Mouse (Mus musculus) liver, embryonic 15.5 days (tissue): ENCODE results near the gene Copz1. TPM values are rescaled to one million over a fixed set of nuclear protein-coding genes. Genes with fewer than 3 reads are reported as not detected.

Source experiments
- ATAC-seq: fragments of 200-750 bp; cut with Nextera tagmentation; 2 replicates; pipeline ENCODE4 v1.8.0; 2017; ENCODE audit warnings: moderate number of reproducible peaks, mild to moderate bottlenecking, moderate library complexity; ENCODE audit not compliant: insufficient read depth
- H3K27ac ChIP-seq: fragments of 300-500 bp; sonication (generic); replicated peaks from 2 replicates; pipeline ENCODE4 v1.5.1; 2015; ENCODE audit warnings: mild to moderate bottlenecking, inconsistent platforms
- H3K27me3 ChIP-seq: fragments of 300-500 bp; sonication (generic); 2 replicates; pipeline ENCODE4 v1.6.1; 2015; ENCODE audit warnings: mild to moderate bottlenecking, inconsistent platforms
- H3K36me3 ChIP-seq: fragments of 300-500 bp; sonication (generic); replicated peaks from 2 replicates; pipeline ENCODE4 v1.6.1; 2015; ENCODE audit warnings: moderate library complexity, mild to moderate bottlenecking, inconsistent platforms
- H3K4me1 ChIP-seq: fragments of 300-500 bp; sonication (generic); replicated peaks from 2 replicates; pipeline ENCODE4 v1.6.1; 2015; ENCODE audit warnings: inconsistent platforms
- H3K4me2 ChIP-seq: fragments of 300-500 bp; sonication (generic); 2 replicates; pipeline ENCODE4 v1.6.1; 2015; ENCODE audit warnings: moderate library complexity, mild to moderate bottlenecking, inconsistent platforms
- H3K4me3 ChIP-seq: fragments of 300-500 bp; sonication (generic); replicated peaks from 2 replicates; pipeline ENCODE4 v1.5.1; 2015; ENCODE audit warnings: mild to moderate bottlenecking, inconsistent platforms
- H3K9ac ChIP-seq: fragments of 300-500 bp; sonication (generic); 2 replicates; pipeline ENCODE4 v1.6.1; 2015; ENCODE audit warnings: moderate library complexity, mild to moderate bottlenecking, inconsistent platforms
- H3K9me3 ChIP-seq: fragments of 300-500 bp; sonication (generic); replicated peaks from 2 replicates; pipeline ENCODE4 v1.6.1; 2016; ENCODE audit warnings: inconsistent platforms
- WGBS: fragments of 180-500 bp; shearing (Covaris S2); methylation state at CpG from one replicate; pipeline ENCODE4 v1.1.7; 2015; ENCODE audit warnings: mixed read lengths; ENCODE audit not compliant: insufficient replicate concordance; 5-methylcytosine and 5-hydroxymethylcytosine counted together
- polyA plus RNA-seq: library from polyadenylated mRNA; unstranded; fragments of >200 nt; fragmentation: Nextera tagmentation; extraction: Ambion mirVana; gene quantifications from 2 replicates; pipeline ENCODE4 v1.2.1, GENCODE M21; 2015

The Copz1 gene
- polyA plus RNA-seq, 1 experiment from 2014 or later = 196 TPM

GRCm38 (mm10) chr15:103333081-103333615, 60.6 kb downstream of the Copz1 start:
- Histone ChIP-seq H3K27me3 (peaks cover 6% of the 10 kb centered on the region), H3K4me2 (peak overlapping the region; percentile 54), H3K27ac (peak overlapping the region; percentile 67; the same call in 1 of the 2 replicates), H3K9ac (no peak overlapping the region), H3K4me3 (peak overlapping the region; percentile 32), H3K36me3 (no peaks in the 10 kb centered on the region), H3K4me1 (peaks cover 29% of the 10 kb centered on the region), H3K9me3 (no peaks in the 10 kb centered on the region)
- peak; percentile 38 for ATAC-seq
- WGBS = 54% methylated on average over 5 of the region's 5 CpGs

DNA sequence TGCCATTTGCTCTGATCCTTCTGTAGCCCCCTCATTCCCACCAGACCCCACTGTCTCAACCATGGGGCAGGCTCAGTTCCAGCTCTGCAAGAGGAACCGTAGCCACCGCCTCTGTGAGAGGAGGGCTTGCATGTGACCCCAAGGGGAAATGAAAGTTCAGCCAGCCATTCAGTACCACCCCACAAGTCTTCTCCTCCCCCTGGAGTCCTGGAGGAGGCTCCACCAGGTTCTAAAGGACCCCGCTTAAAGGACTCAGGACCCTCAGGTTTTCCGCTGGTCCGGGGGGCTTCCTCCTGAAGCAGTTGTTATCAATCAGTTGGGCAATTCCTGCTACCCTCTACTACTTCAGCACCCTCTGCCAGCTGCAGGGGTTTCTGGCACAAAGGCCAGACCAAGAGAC, 61.2 kb downstream of the Copz1 start:
- H3K27ac ChIP-seq = peak overlapping the region; percentile 67

DNA sequence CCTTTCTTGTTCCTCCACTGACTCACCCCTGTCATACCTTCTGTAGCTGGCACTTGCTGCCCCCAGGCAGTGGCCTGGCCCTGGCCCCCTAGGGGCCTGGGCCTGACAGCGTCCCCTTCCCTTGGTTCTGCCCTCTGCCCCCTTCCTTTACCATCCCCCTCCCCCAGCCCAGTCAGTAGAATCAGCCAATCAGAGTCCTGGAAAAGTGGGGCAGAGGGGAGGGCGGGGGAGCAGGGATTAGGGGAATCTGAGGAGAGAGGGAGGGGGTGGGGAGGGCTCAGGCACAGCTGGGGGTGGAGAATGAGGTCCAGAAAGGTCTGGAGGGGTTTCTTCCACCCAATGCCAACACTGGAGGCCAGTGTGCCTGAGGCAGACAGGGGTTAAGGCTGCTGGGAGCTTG, 61.7 kb downstream of the Copz1 start:
- Histone ChIP-seq H3K4me3 (peak overlapping the region; percentile 32), H3K36me3 (no peaks in the 10 kb centered on the region), H3K4me1 (peaks cover 35% of the 10 kb centered on the region), H3K9me3 (no peaks in the 10 kb centered on the region), H3K4me2 (peak overlapping the region; percentile 54), H3K27ac (peak overlapping the region; percentile 67), H3K27me3 (peaks cover 16% of the 10 kb centered on the region), H3K9ac (no peak overlapping the region)
- WGBS = 30% methylated on average over 2 of the region's 2 CpGs
- ATAC-seq = peak; percentile 39; the same call in 1 of the 2 replicates

More for the DNA sequence above, 61.2 kb downstream of the Copz1 start:
- peaks cover 11% of the 10 kb centered on the region for H3K27me3 ChIP-seq
- no peak overlapping the region for H3K9ac ChIP-seq
- H3K4me1 ChIP-seq = peaks cover 30% of the 10 kb centered on the region
- no peaks in the 10 kb centered on the region for H3K36me3 ChIP-seq
- 63% methylated on average over 5 of the region's 5 CpGs for WGBS
- no peaks in the 10 kb centered on the region for H3K9me3 ChIP-seq
- H3K4me2 ChIP-seq = peak overlapping the region; percentile 54
- ATAC-seq = peak; percentile 41
- peak overlapping the region; percentile 32 for H3K4me3 ChIP-seq

DNA sequence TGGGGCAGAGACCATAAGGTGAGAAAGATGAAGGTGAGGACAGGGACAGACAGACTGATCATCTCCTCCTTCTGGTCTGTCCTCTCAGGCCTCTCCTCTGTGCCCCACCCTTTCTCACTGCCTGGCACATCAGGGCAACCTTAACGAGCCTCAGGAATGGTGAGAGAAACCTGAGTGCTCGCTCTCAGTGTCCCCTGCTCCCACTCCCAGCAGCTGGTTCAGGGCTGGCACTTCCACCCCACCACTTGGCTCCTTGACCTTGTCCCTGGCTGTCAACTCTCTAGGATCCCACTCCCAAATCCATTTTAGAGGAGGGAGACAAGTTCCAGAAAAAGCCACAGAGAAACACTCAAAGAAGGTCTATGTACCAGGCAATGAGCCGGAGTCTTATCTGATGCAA, 62.5 kb downstream of the Copz1 start:
- H3K9ac ChIP-seq = no peak overlapping the region
- 50% methylated on average over 3 of the region's 3 CpGs for WGBS
- H3K4me2 ChIP-seq = no peak overlapping the region
- H3K27me3 ChIP-seq = peaks cover 24% of the 10 kb centered on the region
- H3K27ac ChIP-seq = no peak overlapping the region
- H3K36me3 ChIP-seq = no peaks in the 10 kb centered on the region
- no peak overlapping the region for H3K4me3 ChIP-seq
- H3K4me1 ChIP-seq = peaks cover 43% of the 10 kb centered on the region
- ATAC-seq = no peak
- no peaks in the 10 kb centered on the region for H3K9me3 ChIP-seq

GRCm38 (mm10) chr15:103335488-103336235, 63.1 kb downstream of the Copz1 start:
- H3K4me3 ChIP-seq = no peak overlapping the region
- 56% methylated on average over 7 of the region's 7 CpGs for WGBS
- no peak for ATAC-seq
- H3K9me3 ChIP-seq = no peaks in the 10 kb centered on the region
- H3K36me3 ChIP-seq = no peaks in the 10 kb centered on the region
- no peak overlapping the region for H3K27ac ChIP-seq
- peaks cover 30% of the 10 kb centered on the region for H3K27me3 ChIP-seq
- H3K4me1 ChIP-seq = peaks cover 49% of the 10 kb centered on the region
- H3K9ac ChIP-seq = no peak overlapping the region
- H3K4me2 ChIP-seq = no peak overlapping the region

GRCm38 (mm10) chr15:103336996-103337667, 64.6 kb downstream of the Copz1 start:
- H3K36me3 ChIP-seq = no peaks in the 10 kb centered on the region
- H3K27me3 ChIP-seq = peaks cover 45% of the 10 kb centered on the region
- H3K9me3 ChIP-seq = no peaks in the 10 kb centered on the region
- ATAC-seq = no peak
- no peak overlapping the region for H3K4me3 ChIP-seq
- H3K4me1 ChIP-seq = peaks cover 50% of the 10 kb centered on the region
- 24% methylated on average over 11 of the region's 11 CpGs for WGBS
- H3K9ac ChIP-seq = no peak overlapping the region
- no peak overlapping the region for H3K4me2 ChIP-seq
- H3K27ac ChIP-seq = no peak overlapping the region

GRCm38 (mm10) chr15:103338829-103339165, 66.3 kb downstream of the Copz1 start:
- no peak for ATAC-seq
- H3K27me3 ChIP-seq = peaks cover 46% of the 10 kb centered on the region
- H3K4me3 ChIP-seq = peak overlapping the region; percentile 64; the same call in 1 of the 2 replicates
- 13% methylated on average over 4 of the region's 4 CpGs for WGBS
- peak overlapping the region; percentile 84 for H3K4me2 ChIP-seq
- no peak overlapping the region for H3K9ac ChIP-seq
- H3K27ac ChIP-seq = no peak overlapping the region
- peaks cover under 1% of the 10 kb centered on the region; the same call in 1 of the 2 replicates for H3K36me3 ChIP-seq
- H3K9me3 ChIP-seq = no peaks in the 10 kb centered on the region
- H3K4me1 ChIP-seq = peaks cover 52% of the 10 kb centered on the region

- peak overlapping the region; percentile 45; the same call in 1 of the 2 replicates for H3K9ac ChIP-seq
- no peak overlapping the region for H3K27ac ChIP-seq
- no peaks in the 10 kb centered on the region for H3K9me3 ChIP-seq
- peak; percentile 45 for ATAC-seq
- peaks cover 46% of the 10 kb centered on the region for H3K27me3 ChIP-seq
- H3K4me2 ChIP-seq = peak overlapping the region; percentile 84
- 0% methylated on average over 29 of the region's 31 CpGs for WGBS
- H3K4me1 ChIP-seq = peaks cover 46% of the 10 kb centered on the region
- H3K36me3 ChIP-seq = peaks cover 6% of the 10 kb centered on the region; the same call in 1 of the 2 replicates
- peak overlapping the region; percentile 64 for H3K4me3 ChIP-seq
Measured at GRCm38 (mm10) chr15:103339166-103339960, 66.8 kb downstream of the Copz1 start.

DNA sequence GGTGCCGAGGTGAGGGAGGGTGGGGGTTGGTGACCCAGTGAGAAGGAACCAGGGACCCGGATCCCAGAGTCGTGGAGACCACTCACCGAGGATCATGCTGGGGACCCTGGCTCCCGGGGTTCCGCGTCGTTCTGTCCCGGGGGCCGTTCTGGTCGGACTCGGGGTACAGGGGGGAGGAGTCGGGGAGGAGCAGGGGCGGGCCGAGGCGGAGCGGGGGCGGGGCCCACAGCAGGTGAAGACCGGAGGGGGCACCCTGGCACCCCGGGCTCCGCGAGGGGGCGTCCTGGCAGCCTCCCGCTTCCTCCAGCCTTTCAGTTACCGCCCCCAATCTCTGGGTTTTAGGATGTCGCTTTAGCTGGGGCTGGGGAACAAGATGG, 67.4 kb downstream of the Copz1 start, which contains the start of gene Zfp385a:
Gene Zfp385a, minus strand, starts transcription at position 133 of the 377 bp plus-strand sequence.
- Histone ChIP-seq H3K27ac (no peak within 1 kb of the TSS), H3K9ac (peak within 1 kb of the TSS; percentile 45; the same call in 1 of the 2 replicates), H3K4me2 (peak within 1 kb of the TSS; percentile 84), H3K27me3 (peaks cover 46% of the 10 kb centered on the region), H3K4me3 (peak within 1 kb of the TSS; percentile 64), H3K4me1 (peaks cover 43% of the 10 kb centered on the region), H3K36me3 (peaks cover 12% of the 10 kb centered on the region; the same call in 1 of the 2 replicates), H3K9me3 (no peaks in the 10 kb centered on the region)
- WGBS = 0% methylated on average over 25 of the region's 26 CpGs
- peak; percentile 57 for ATAC-seq

DNA sequence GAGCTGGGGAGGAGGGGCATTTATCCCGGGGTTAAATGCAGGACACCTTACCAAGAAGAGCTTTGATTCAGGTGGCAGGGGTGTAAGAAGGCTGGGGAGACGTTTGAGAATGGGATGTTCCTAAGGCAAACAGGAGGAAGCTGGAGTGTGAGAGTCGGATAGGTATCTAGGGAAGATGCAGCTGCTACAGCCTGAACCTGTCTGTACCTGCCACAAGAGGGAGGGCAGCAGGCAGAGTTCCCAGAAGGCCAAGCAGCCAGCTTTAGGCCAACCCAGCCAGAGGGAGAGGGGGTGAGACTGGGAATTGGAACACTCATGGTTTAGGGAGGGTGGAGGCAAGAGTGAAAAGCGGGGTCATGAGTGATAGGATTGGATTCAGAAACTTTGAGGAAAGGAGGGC, 68.3 kb downstream of the Copz1 start:
- Histone ChIP-seq H3K9ac (no peak overlapping the region), H3K4me1 (peaks cover 38% of the 10 kb centered on the region), H3K27ac (no peak overlapping the region), H3K27me3 (peaks cover 46% of the 10 kb centered on the region), H3K4me3 (no peak overlapping the region), H3K36me3 (peaks cover 19% of the 10 kb centered on the region), H3K9me3 (no peaks in the 10 kb centered on the region), H3K4me2 (0 out of 2 replicates have a peak overlapping the region, but pooled peaks have one; percentile 84)
- WGBS = 17% methylated on average over 4 of the region's 4 CpGs
- no peak for ATAC-seq
